Comparison of ENCODE assay signal across 21 mouse cellular contexts in genomic region chrX:159688698-159689097, GRCm38 (mm10).
"Had no signal": no experiment of that assay in that cellular context is flagged by ENCODE, and none has a peak within 500 bp of the region (broad histone marks: within the 10 kb centered on the region; RNA-seq: fewer than 3 reads in every experiment).

No protein-coding gene starts in this region.

- H3K36me3 ChIP-seq: liver, embryonic 13.5 days; midbrain, embryonic 10.5 days; midbrain, embryonic 13.5 days; neural tube, embryonic 13.5 days; stomach, embryonic 15.5 days had no signal

- H3K27me3 ChIP-seq: liver, embryonic 13.5 days; stomach, embryonic 15.5 days had no signal

- H3K27ac ChIP-seq: kidney, postnatal 0 days; left cerebral cortex, adult 2 months; liver, embryonic 13.5 days; midbrain, embryonic 10.5 days; midbrain, embryonic 13.5 days; neural tube, embryonic 13.5 days; stomach, embryonic 15.5 days had no signal

- ATAC-seq: inflammation-experienced regulatory T-cells, adult 6 months; intestine, postnatal 0 days; midbrain, embryonic 13.5 days; midbrain, embryonic 16.5 days had no signal

- H3K9me3 ChIP-seq: liver, embryonic 13.5 days; megakaryocyte, embryonic 14.5 days; midbrain, embryonic 10.5 days; midbrain, embryonic 13.5 days; neural tube, embryonic 13.5 days; stomach, embryonic 15.5 days had no signal

- H3K4me3 ChIP-seq: left cerebral cortex, adult 2 months; liver, embryonic 13.5 days; megakaryocyte, embryonic 14.5 days; midbrain, embryonic 10.5 days; midbrain, embryonic 13.5 days; myocyte; neural tube, embryonic 13.5 days; stomach, embryonic 15.5 days had no signal

- H3K4me2 ChIP-seq: liver, embryonic 13.5 days; midbrain, embryonic 13.5 days; neural tube, embryonic 13.5 days; stomach, embryonic 15.5 days had no signal

- DNase-seq: kidney, adult 2 months; kidney, postnatal 25 days; layer of hippocampus, postnatal 36 days; liver, embryonic 13.5 days; lung, adult 2 months; lung, postnatal 14 days; lung, postnatal 4 days; retina, postnatal 1 day; right cerebral cortex, postnatal 25 days; spleen, adult 18-20 months had no signal

- H3K4me1 ChIP-seq: midbrain, embryonic 10.5 days; midbrain, embryonic 13.5 days; neural tube, embryonic 13.5 days; stomach, embryonic 15.5 days had no signal

- H3K9ac ChIP-seq: liver, embryonic 13.5 days; midbrain, embryonic 13.5 days; neural tube, embryonic 13.5 days; stomach, embryonic 15.5 days had no signal
